Mouse (Mus musculus) spleen, postnatal 36 days (tissue): ENCODE results near the gene Gm3542.
"Not testable (repeated sequence)": the region's sequence is repeated elsewhere in the genome, so short reads cannot be mapped to it uniquely, and the experiment has no call there.

Experiments used
- DNase-seq, 2 experiments: peaks; one replicate each; pipeline ENCODE4 v3.0.0; 2022; ENCODE audit warnings: low spot score in 2 of 2, mixed read lengths in 1 of 2

The Gm3542 gene

GRCm38 (mm10) chr14:5334828-5335227 lies at the start of gene Gm3542:
Gene Gm3542, minus strand, starts transcription at chr14:5334928.
- DNase-seq = not testable (repeated sequence)
